Mouse (Mus musculus) liver, embryonic 14.5 days (tissue): ENCODE measurements around the gene Fap.

Source experiments
- CTCF ChIP-seq: IDR thresholded peaks from 2 replicates; pipeline ENCODE4 v1.5.1; 2016; ENCODE audit warnings: antibody characterized with exemption, low read depth, control low read depth
- EP300 ChIP-seq: IDR thresholded peaks from 2 replicates; pipeline ENCODE4 v1.6.1; 2016; ENCODE audit warnings: antibody characterized with exemption, low read depth

GRCm38 (mm10) chr2:62469551-62469950 is 104.3 kb downstream of the Fap start:
- no peak for TF ChIP-seq CTCF
- no peak for TF ChIP-seq EP300
